8 mouse cellular contexts compared by ENCODE assay signal in the genomic region with DNA sequence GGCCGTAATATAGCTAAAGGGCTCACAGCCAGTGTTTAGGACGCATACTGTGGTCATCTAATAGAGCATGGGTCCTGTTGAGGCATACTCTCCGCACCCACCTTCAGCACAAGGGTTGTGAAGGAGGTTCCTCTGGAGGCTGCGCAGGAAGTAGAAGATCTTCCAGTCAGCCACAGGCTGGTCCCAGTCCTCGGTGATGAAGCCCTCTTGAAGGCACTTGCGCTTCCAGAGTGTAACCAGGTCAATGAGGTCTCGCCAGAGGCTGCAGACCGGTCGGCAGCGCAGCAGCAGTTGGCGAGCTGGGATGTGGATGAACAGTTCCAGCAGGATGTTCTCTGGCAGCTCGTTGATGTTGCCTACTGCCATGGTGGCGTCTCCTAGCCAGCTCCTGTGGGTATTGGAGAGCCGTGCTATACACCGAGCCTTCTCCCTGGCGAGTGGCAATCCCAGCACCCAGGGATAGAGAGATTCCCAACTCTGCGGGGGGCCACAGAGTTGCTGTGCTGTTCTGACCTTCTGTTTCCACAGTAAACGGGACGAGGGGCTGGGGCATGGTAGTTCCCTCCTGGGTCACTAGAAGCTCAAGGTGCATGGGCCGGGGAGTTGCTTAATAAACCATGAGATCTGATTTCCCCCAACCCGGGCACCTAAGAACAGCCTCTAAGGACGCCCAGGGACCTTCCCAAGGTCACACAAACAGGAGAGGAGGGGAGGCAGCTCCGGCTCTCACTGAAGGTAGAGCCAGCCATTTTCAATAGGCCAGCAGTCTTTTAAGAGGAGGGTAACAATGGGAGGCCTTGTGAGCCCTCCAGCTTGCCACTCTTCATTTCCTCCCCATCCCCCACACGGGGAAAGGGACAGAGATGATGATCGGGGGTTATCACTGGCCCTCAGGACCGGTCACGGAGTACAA. TPM values are rescaled to one million over a fixed set of nuclear protein-coding genes. Genes with fewer than 3 reads are reported as not detected.
DNase-seq lines count a peak whose midpoint lies in the region; ATAC-seq and TF ChIP-seq lines count a peak whose summit lies in the region.

No protein-coding gene starts in this region.

- 18% methylated on average over 27 of the region's 27 CpGs for WGBS in hindbrain, postnatal 0 days
- 45% methylated on average over 27 of the region's 27 CpGs for WGBS in liver, embryonic 15.5 days (ENCODE audit: insufficient replicate concordance)
- 37% methylated on average over 27 of the region's 27 CpGs for WGBS in stomach, embryonic 16.5 days

- DNase-seq in gastrocnemius, adult 2 months: peak; percentile 18
- no peak for DNase-seq in gastrocnemius, postnatal 10 days
- peak; percentile 45 for DNase-seq in thymus, postnatal 4 days
- DNase-seq in thymus, postnatal 0 days (ENCODE audit: low spot score): no peak
- DNase-seq in hindbrain, postnatal 0 days (ENCODE audit: low spot score): peak; percentile 66

- ATAC-seq in hindbrain, postnatal 0 days: no peak; the same call in 1 of the 2 replicates
- ATAC-seq in liver, embryonic 15.5 days (ENCODE audit: insufficient read depth): no peak
- no peak for ATAC-seq in stomach, embryonic 16.5 days (ENCODE audit: insufficient read depth, low FRiP score)
- no peak for ATAC-seq in CD4-positive, CD25-positive, alpha-beta regulatory T cell, adult 4 months

- H3K9ac ChIP-seq in hindbrain, postnatal 0 days (replicated peaks; ENCODE audit: low read length): peak overlapping the region; percentile 89
- no peak overlapping the region for H3K9ac ChIP-seq in liver, embryonic 15.5 days
- H3K9ac ChIP-seq in stomach, embryonic 16.5 days (ENCODE audit: low read length): peak overlapping the region; percentile 79

- peak overlapping the region; percentile 90 for H3K27ac ChIP-seq in gastrocnemius, adult 2 months
- H3K27ac ChIP-seq in hindbrain, postnatal 0 days: peak overlapping the region; percentile 90
- no peak overlapping the region for H3K27ac ChIP-seq in liver, embryonic 15.5 days (replicated peaks)
- no peak overlapping the region for H3K27ac ChIP-seq in stomach, embryonic 16.5 days (ENCODE audit: low read length)

- H3K9me3 ChIP-seq in hindbrain, postnatal 0 days (ENCODE audit: low read length): no peaks in the 10 kb centered on the region
- H3K9me3 ChIP-seq in liver, embryonic 15.5 days (replicated peaks): no peaks in the 10 kb centered on the region
- no peaks in the 10 kb centered on the region for H3K9me3 ChIP-seq in stomach, embryonic 16.5 days (replicated peaks; ENCODE audit: control insufficient read depth, low read length)

- H3K4me1 ChIP-seq in hindbrain, postnatal 0 days (ENCODE audit: insufficient read depth, low read length): peaks cover 3% of the 10 kb centered on the region; the same call in 1 of the 2 replicates
- peaks cover 25% of the 10 kb centered on the region for H3K4me1 ChIP-seq in liver, embryonic 15.5 days (replicated peaks)
- H3K4me1 ChIP-seq in stomach, embryonic 16.5 days (ENCODE audit: control insufficient read depth, insufficient read depth, low read length): peaks cover 5% of the 10 kb centered on the region; the same call in 1 of the 2 replicates

- peaks cover 23% of the 10 kb centered on the region for H3K36me3 ChIP-seq in hindbrain, postnatal 0 days (ENCODE audit: insufficient read depth, low read length)
- H3K36me3 ChIP-seq in liver, embryonic 15.5 days (replicated peaks): no peaks in the 10 kb centered on the region
- H3K36me3 ChIP-seq in stomach, embryonic 16.5 days (ENCODE audit: control insufficient read depth, insufficient read depth, low read length): no peaks in the 10 kb centered on the region

- H3K4me3 ChIP-seq in gastrocnemius, adult 2 months: peak overlapping the region; percentile 79
- peak overlapping the region; percentile 71 for H3K4me3 ChIP-seq in hindbrain, postnatal 0 days (ENCODE audit: low read length)
- H3K4me3 ChIP-seq in liver, embryonic 15.5 days (replicated peaks): peak overlapping the region; percentile 62
- peak overlapping the region; percentile 65 for H3K4me3 ChIP-seq in stomach, embryonic 16.5 days (replicated peaks; ENCODE audit: low read length)

- TF ChIP-seq CTCF in gastrocnemius, adult 2 months (IDR thresholded peaks at IDR 0.05): no peak
- TF ChIP-seq CTCF in hindbrain, postnatal 0 days (IDR thresholded peaks at IDR 0.05; ENCODE audit: low read depth): no peak

- H3K4me2 ChIP-seq in hindbrain, postnatal 0 days (ENCODE audit: low read depth, low read length): peak overlapping the region; percentile 95
- H3K4me2 ChIP-seq in liver, embryonic 15.5 days: peak overlapping the region; percentile 95
- H3K4me2 ChIP-seq in stomach, embryonic 16.5 days (ENCODE audit: low read depth, low read length): peak overlapping the region; percentile 99

- intact Hi-C loops in gastrocnemius, adult 2 months (cut with DNase I): loop anchor here (2.0 kb wide), 1 partner anchor 20 kb away; no protein-coding TSS in a partner anchor

- H3K27me3 ChIP-seq in hindbrain, postnatal 0 days (ENCODE audit: insufficient read depth, low read length): peaks cover 7% of the 10 kb centered on the region; the same call in 1 of the 2 replicates
- peaks cover 59% of the 10 kb centered on the region for H3K27me3 ChIP-seq in liver, embryonic 15.5 days
- H3K27me3 ChIP-seq in stomach, embryonic 16.5 days (ENCODE audit: control insufficient read depth, insufficient read depth, low read length): peaks cover 34% of the 10 kb centered on the region

RNA-seq across cellular contexts. Expression of a gene that starts 1.6 kb away (rescaled TPM):
- total RNA-seq in gastrocnemius, adult 2 months (2021): 1 to 10 TPM; 7.5 to 9.7 TPM
- 1 to 10 TPM in 1 of 2 experiments, under 1 TPM in 1; 0.75 to 1.6 TPM for total RNA-seq in gastrocnemius, postnatal 10 days (2021)
- polyA plus RNA-seq in thymus, postnatal 0 days (2015; fragmentation: Nextera tagmentation; extraction: Ambion mirVana): 10.2 and 10.9 TPM in 2 replicates
- 199 and 200 TPM in 2 replicates for total RNA-seq in hindbrain, postnatal 0 days (2014; rRNA removed)
- polyA plus RNA-seq in hindbrain, postnatal 0 days (2015; fragmentation: Nextera tagmentation; extraction: Ambion mirVana): 118 and 122 TPM in 2 replicates
- polyA plus RNA-seq in liver, embryonic 15.5 days (2015; fragmentation: Nextera tagmentation; extraction: Ambion mirVana): 0.51 and 0.54 TPM in 2 replicates
- polyA plus RNA-seq in stomach, embryonic 16.5 days (2015; fragmentation: Nextera tagmentation; extraction: Ambion mirVana): 6.5 and 7.5 TPM in 2 replicates
- polyA plus RNA-seq in CD4-positive, CD25-positive, alpha-beta regulatory T cell, adult 4 months (2017; shearing (Covaris generic)): 1 to 10 TPM; 2.2 to 2.6 TPM

RNA-seq across cellular contexts. Expression of a gene that starts 1.7 kb away (rescaled TPM):
- total RNA-seq in gastrocnemius, adult 2 months (2021): under 1 TPM in 1 of 2 experiments, not detected in 1; 0.43 TPM
- under 1 TPM in 1 of 2 experiments, not detected in 1; 0.31 TPM for total RNA-seq in gastrocnemius, postnatal 10 days (2021)
- 0.71 and 1.1 TPM in 2 replicates for polyA plus RNA-seq in thymus, postnatal 0 days (2015; fragmentation: Nextera tagmentation; extraction: Ambion mirVana)
- total RNA-seq in hindbrain, postnatal 0 days (2014; rRNA removed): 25.5 and 39.8 TPM in 2 replicates
- 45.6 and 49.9 TPM in 2 replicates for polyA plus RNA-seq in hindbrain, postnatal 0 days (2015; fragmentation: Nextera tagmentation; extraction: Ambion mirVana)
- 0.28 TPM in 1 of 2 replicates, not detected in the other for polyA plus RNA-seq in liver, embryonic 15.5 days (2015; fragmentation: Nextera tagmentation; extraction: Ambion mirVana)
- polyA plus RNA-seq in stomach, embryonic 16.5 days (2015; fragmentation: Nextera tagmentation; extraction: Ambion mirVana): 0.29 and 0.58 TPM in 2 replicates
- not detected for polyA plus RNA-seq in CD4-positive, CD25-positive, alpha-beta regulatory T cell, adult 4 months (2017; shearing (Covaris generic))

RNA-seq across cellular contexts. Expression of a gene that starts 6.8 kb away (rescaled TPM):
- 10 to 100 TPM; 36.8 to 46.4 TPM for total RNA-seq in gastrocnemius, adult 2 months (2021)
- total RNA-seq in gastrocnemius, postnatal 10 days (2021): 10 to 100 TPM; 21.3 to 22.8 TPM
- polyA plus RNA-seq in thymus, postnatal 0 days (2015; fragmentation: Nextera tagmentation; extraction: Ambion mirVana): 36.2 and 37.7 TPM in 2 replicates
- total RNA-seq in hindbrain, postnatal 0 days (2014; rRNA removed): 23.7 and 36.3 TPM in 2 replicates
- polyA plus RNA-seq in hindbrain, postnatal 0 days (2015; fragmentation: Nextera tagmentation; extraction: Ambion mirVana): 23.8 and 24.0 TPM in 2 replicates
- 11.0 and 11.9 TPM in 2 replicates for polyA plus RNA-seq in liver, embryonic 15.5 days (2015; fragmentation: Nextera tagmentation; extraction: Ambion mirVana)
- 16.2 and 17.4 TPM in 2 replicates for polyA plus RNA-seq in stomach, embryonic 16.5 days (2015; fragmentation: Nextera tagmentation; extraction: Ambion mirVana)
- 10 to 100 TPM; 44.1 to 56.6 TPM for polyA plus RNA-seq in CD4-positive, CD25-positive, alpha-beta regulatory T cell, adult 4 months (2017; shearing (Covaris generic))

RNA-seq across cellular contexts. Expression of a gene that starts 28.2 kb away (rescaled TPM):
- total RNA-seq in gastrocnemius, adult 2 months (2021): under 1 TPM in 1 of 2 experiments, not detected in 1; 0.03 TPM
- total RNA-seq in gastrocnemius, postnatal 10 days (2021): under 1 TPM; 0.16 to 0.23 TPM
- not detected in 2 replicates for polyA plus RNA-seq in thymus, postnatal 0 days (2015; fragmentation: Nextera tagmentation; extraction: Ambion mirVana)
- 42.3 and 44.9 TPM in 2 replicates for total RNA-seq in hindbrain, postnatal 0 days (2014; rRNA removed)
- polyA plus RNA-seq in hindbrain, postnatal 0 days (2015; fragmentation: Nextera tagmentation; extraction: Ambion mirVana): 7.2 TPM in 2 replicates
- 0.07 and 0.10 TPM in 2 replicates for polyA plus RNA-seq in liver, embryonic 15.5 days (2015; fragmentation: Nextera tagmentation; extraction: Ambion mirVana)
- polyA plus RNA-seq in stomach, embryonic 16.5 days (2015; fragmentation: Nextera tagmentation; extraction: Ambion mirVana): 0.04 and 0.06 TPM in 2 replicates
- polyA plus RNA-seq in CD4-positive, CD25-positive, alpha-beta regulatory T cell, adult 4 months (2017; shearing (Covaris generic)): not detected

RNA-seq across cellular contexts. Expression of a gene that starts 28.5 kb away (rescaled TPM):
- 10 to 100 TPM; 10.3 to 18.0 TPM for total RNA-seq in gastrocnemius, adult 2 months (2021)
- 10 to 100 TPM; 11.9 to 14.3 TPM for total RNA-seq in gastrocnemius, postnatal 10 days (2021)
- 42.1 and 46.1 TPM in 2 replicates for polyA plus RNA-seq in thymus, postnatal 0 days (2015; fragmentation: Nextera tagmentation; extraction: Ambion mirVana)
- 39.9 and 56.5 TPM in 2 replicates for total RNA-seq in hindbrain, postnatal 0 days (2014; rRNA removed)
- polyA plus RNA-seq in hindbrain, postnatal 0 days (2015; fragmentation: Nextera tagmentation; extraction: Ambion mirVana): 99.7 and 102 TPM in 2 replicates
- polyA plus RNA-seq in liver, embryonic 15.5 days (2015; fragmentation: Nextera tagmentation; extraction: Ambion mirVana): 12.9 and 13.2 TPM in 2 replicates
- 35.1 and 36.1 TPM in 2 replicates for polyA plus RNA-seq in stomach, embryonic 16.5 days (2015; fragmentation: Nextera tagmentation; extraction: Ambion mirVana)
- 10 to 100 TPM; 35.8 to 41.2 TPM for polyA plus RNA-seq in CD4-positive, CD25-positive, alpha-beta regulatory T cell, adult 4 months (2017; shearing (Covaris generic))

Comparison
In these comparisons a context has a peak if more than half of its experiments do, and no peak if none do; other contexts are left out.
1. DNase-seq: peak in gastrocnemius, adult 2 months (single experiment), thymus, postnatal 4 days (single experiment) and hindbrain, postnatal 0 days (single experiment); none in gastrocnemius, postnatal 10 days (single experiment) and thymus, postnatal 0 days (single experiment).
2. H3K27ac ChIP-seq: peak in gastrocnemius, adult 2 months (single experiment) and hindbrain, postnatal 0 days (single experiment); none in liver, embryonic 15.5 days (single experiment) and stomach, embryonic 16.5 days (single experiment).
3. RNA of a gene that starts 1.6 kb away (polyA plus RNA-seq): 118 to 122 TPM in hindbrain, postnatal 0 days; 10.2 to 10.9 TPM in thymus, postnatal 0 days, 6.5 to 7.5 TPM in stomach, embryonic 16.5 days, 2.2 to 2.6 TPM in CD4-positive, CD25-positive, alpha-beta regulatory T cell, adult 4 months and 0.51 to 0.54 TPM in liver, embryonic 15.5 days; every median in the first group is over 10 times any median in the second.
4. RNA of a gene that starts 1.7 kb away (polyA plus RNA-seq): 45.6 to 49.9 TPM in hindbrain, postnatal 0 days; 0.71 to 1.1 TPM in thymus, postnatal 0 days, 0.29 to 0.58 TPM in stomach, embryonic 16.5 days, 0.28 TPM in liver, embryonic 15.5 days and not detected in CD4-positive, CD25-positive, alpha-beta regulatory T cell, adult 4 months; every median in the first group is over 10 times any median in the second.
5. Peak in every context shown above with its lines, with median percentiles within 50 percentile points of each other: H3K4me3 ChIP-seq and H3K4me2 ChIP-seq.